Mouse (Mus musculus): ENCODE results near the gene Ccdc93.

The Ccdc93 gene

DNA sequence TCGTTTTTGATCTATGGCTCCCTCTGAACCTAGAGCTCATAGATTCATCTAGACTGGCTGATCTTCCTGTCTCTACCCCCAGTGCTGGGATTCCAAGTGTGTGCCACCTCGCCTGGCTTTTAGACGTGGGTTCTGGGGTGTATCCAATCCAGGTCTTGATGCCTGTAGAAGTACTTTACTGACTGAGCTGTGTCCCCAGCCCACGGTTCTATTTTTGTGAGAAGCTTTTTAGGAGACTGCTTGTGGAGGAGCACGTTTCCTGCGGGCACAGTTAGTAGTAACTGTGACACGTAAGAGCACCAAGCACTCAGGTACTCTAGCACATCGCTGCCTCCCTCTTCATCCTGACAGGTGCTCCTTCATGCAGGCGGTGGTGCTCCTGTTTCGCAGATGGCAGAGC lies 16.4 kb downstream of the Ccdc93 start:
- no peak for DNase-seq (ENCODE audit: low spot score)

DNA sequence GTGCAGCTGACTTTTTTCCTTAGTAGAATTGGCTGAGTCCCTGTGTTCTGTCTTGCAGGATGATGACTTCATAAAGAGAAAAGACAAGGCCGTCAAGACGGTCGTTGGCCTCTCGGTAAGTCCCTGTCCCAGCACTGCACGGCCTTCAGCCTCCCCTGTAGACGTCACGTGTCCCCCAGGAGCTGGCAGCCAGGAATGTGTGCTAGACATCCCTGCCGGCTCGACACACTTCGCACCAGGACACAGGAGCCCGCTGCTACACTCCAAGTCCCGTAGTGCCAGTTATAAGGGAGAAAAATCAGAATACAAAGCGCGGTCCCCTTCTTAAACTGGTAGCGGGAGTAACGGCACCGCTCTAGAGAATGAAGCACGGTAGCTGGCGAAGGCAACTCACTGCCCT lies 17.3 kb downstream of the Ccdc93 start:
- DNase-seq (ENCODE audit: low spot score) = no peak

DNA sequence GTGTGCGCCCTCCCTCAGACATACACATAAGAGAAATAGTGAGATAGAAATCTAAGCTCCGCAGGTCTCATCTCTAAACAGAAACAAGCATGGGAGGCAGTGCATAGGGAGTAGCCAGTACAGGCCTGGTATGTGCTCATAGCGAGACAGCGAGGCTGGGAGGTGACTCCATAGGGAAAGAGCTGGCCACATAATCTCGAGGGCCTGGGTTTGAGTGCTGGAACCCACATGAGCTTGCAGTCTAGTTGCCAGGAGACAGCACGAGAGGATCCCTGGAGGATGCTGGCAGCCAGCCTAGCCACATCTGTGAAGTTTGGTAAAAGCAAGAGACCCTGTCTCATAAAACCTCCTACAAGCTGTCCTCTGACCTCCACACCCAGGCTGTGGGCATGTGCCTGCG lies 20.2 kb downstream of the Ccdc93 start:
- no peak for DNase-seq (ENCODE audit: low spot score)

- no peak for DNase-seq (ENCODE audit: low spot score)
Measured at GRCm38 (mm10) chr1:121452498-121452897, 21.6 kb downstream of the Ccdc93 start.

DNA sequence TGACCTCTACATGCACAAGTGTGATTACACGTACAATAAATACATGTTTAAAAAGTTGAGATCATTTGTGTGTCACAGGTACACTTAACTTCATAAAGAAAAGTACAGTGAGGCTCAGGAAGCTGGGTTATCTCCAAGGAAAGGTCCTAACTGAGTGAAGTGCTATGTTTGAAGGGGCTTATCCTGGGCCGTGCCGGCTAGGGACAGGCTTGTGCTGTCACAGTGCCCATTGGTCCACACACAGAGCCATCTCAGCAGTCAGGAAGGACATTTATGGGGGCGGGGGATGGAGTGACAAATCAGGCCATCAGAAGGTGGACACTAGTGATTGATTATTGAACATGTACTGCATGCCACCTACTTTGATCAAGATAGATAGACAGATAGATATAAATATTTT lies 22.2 kb downstream of the Ccdc93 start:
- DNase-seq (ENCODE audit: low spot score) = no peak

GRCm38 (mm10) chr1:121454951-121455350 lies 24.1 kb downstream of the Ccdc93 start:
- DNase-seq (ENCODE audit: low spot score) = no peak

DNA sequence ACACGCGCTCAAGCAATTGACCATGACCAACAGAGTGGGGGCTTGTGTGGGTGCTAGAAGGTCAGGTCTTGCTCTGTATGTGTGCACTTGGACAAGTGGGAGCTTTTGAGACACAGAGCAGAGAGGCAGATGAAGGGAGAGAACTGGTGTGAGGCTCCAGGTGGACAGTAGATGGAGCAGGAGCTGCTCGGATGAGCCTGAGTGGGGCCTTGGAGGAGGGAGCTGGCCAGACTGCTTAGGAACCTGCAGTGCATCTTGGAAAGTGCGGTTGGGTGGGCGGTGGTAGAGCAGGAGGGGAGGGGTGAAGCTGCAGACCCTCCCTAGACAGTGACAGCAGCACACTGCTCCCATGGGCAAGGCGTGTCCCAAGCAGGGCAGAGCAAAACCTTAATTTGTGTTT lies 29.2 kb downstream of the Ccdc93 start:
- no peak for DNase-seq (ENCODE audit: low spot score)

- DNase-seq (ENCODE audit: low spot score) = no peak
Measured at GRCm38 (mm10) chr1:121461895-121462294, 31.0 kb downstream of the Ccdc93 start.

DNA sequence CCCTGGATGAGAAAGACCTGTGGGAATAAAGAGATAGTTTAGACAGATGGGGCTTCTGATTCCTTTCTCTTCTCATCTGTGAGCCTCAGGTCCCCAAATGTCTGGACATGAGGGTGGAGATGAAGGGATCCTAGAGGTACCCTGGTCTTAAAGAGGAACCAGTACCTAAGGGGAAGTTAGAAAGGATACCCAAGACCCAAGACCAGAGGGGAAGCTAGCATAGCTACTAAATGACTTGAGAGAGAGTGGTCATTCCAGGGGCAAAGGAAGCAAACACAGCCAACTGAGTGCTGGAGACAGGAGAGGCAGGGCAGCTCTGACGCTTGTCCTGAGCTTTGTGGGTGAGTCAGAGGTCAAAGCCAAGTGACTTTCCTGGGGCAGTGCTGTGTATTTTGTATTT lies 31.8 kb downstream of the Ccdc93 start:
- no peak for DNase-seq (ENCODE audit: low spot score)

- no peak for DNase-seq (ENCODE audit: low spot score)
Measured at GRCm38 (mm10) chr1:121463806-121464205, 33.0 kb downstream of the Ccdc93 start.

- DNase-seq (ENCODE audit: low spot score) = no peak
Measured at GRCm38 (mm10) chr1:121466276-121466675, 35.4 kb downstream of the Ccdc93 start.

DNA sequence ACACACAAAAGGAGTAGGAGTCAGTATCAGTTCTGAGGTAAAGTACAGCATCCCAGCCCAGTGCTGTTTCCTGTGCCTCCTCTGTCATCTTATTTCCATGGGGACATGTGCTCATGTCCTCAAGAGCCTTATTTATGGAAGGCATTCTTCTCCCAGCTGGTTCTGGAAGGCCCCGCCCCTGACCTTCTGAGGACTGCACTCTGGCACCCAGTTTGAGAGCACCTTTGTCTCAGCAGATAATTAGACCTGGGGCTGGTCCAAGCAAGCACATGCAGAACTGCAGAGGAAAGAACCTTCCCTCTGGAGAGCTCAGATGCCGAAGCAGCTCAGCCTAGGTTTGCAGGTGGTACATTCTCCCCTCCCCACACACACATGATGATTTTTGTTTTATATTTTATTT lies 37.4 kb downstream of the Ccdc93 start:
- no peak for DNase-seq (ENCODE audit: low spot score)

- DNase-seq (ENCODE audit: low spot score) = no peak
Measured at GRCm38 (mm10) chr1:121471503-121471902, 40.7 kb downstream of the Ccdc93 start.

DNA sequence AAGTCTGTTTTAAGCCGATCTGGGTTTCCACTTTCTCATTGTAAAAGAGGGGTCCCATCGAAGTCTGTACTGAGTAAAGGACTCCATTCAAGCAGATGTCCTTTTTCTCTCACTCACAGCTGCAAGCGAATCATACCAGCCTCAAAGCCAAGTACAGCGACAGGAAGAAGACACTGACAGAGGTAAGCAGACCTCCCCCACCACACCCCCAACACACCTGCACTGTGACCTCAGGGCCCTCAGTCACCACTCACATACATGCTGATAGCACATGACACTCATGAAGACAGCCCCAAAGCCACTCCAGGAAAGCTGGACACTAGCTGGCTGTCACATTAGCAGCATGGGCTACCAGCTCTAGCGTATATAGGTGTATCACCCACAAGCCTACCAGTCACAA lies 46.9 kb downstream of the Ccdc93 start:
- DNase-seq (ENCODE audit: low spot score) = no peak

GRCm38 (mm10) chr1:121478284-121478980 lies 47.6 kb downstream of the Ccdc93 start:
- DNase-seq (ENCODE audit: low spot score) = no peak

- no peak for DNase-seq (ENCODE audit: low spot score)
Measured at GRCm38 (mm10) chr1:121479403-121479802, 48.6 kb downstream of the Ccdc93 start.

DNA sequence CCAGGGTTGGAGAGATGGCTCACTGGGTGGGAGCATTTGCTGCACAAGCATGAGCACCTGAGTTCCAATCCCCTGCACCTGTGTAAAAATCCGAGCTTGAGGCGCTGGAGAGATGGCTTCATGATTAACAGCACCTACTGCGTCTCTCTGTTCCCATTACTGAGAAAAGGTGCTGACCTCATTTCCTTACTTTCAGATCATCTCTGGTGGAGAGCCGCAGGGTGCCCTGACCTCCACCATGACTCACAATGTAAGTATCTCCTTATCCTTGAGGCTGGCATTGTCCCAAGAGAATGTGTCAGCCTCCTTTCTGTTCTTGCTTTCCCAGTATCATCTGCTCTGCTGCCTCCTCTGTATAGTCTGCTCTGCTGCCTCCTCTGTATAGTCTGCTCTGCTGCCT lies 52.2 kb downstream of the Ccdc93 start:
- DNase-seq (ENCODE audit: low spot score) = peak; percentile 10

GRCm38 (mm10) chr1:121486803-121487202 lies 56.0 kb downstream of the Ccdc93 start:
- no peak for DNase-seq (ENCODE audit: low spot score)

GRCm38 (mm10) chr1:121490241-121490640 lies 59.4 kb downstream of the Ccdc93 start:
- no peak for DNase-seq (ENCODE audit: low spot score)

DNA sequence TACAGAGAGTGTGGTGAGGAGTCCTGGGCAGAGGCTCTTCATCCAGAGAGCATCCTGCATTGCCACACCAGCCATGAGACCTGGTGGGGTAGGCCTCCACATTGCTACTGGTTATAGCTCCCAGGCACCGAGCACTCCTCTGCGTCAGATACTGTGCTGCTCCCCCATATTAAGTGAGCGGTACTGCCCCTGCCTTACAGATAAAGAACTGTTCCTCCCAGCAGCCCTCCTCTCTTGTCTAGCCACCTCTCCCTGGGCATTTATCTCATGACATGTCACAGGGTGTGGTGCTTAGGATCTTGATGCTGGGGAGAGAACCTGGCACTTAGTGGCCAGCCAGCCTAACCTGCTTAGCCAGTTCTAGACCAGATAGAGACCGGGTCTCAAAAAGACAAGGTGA lies 66.2 kb downstream of the Ccdc93 start:
- no peak for DNase-seq (ENCODE audit: low spot score)

DNA sequence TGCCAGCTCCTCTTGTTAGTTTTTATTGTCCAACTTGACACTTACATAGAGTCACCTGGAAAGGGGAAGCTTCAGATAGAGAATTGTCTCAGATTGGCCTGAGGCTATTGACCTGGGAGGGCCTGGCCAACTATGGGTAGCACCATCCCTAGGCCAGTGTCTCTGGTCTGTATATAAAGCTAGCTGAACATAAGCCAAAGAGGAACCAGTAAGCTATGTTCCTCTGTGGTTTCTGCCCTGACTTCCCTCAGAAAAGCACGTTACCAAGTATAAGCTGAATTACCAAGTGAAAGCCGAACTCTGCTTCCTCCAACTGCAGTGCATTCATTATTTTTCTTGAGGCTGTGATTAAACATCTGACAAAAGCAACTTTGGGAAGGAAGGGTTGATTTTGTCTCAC lies 77.9 kb downstream of the Ccdc93 start:
- DNase-seq (ENCODE audit: low spot score) = no peak

DNA sequence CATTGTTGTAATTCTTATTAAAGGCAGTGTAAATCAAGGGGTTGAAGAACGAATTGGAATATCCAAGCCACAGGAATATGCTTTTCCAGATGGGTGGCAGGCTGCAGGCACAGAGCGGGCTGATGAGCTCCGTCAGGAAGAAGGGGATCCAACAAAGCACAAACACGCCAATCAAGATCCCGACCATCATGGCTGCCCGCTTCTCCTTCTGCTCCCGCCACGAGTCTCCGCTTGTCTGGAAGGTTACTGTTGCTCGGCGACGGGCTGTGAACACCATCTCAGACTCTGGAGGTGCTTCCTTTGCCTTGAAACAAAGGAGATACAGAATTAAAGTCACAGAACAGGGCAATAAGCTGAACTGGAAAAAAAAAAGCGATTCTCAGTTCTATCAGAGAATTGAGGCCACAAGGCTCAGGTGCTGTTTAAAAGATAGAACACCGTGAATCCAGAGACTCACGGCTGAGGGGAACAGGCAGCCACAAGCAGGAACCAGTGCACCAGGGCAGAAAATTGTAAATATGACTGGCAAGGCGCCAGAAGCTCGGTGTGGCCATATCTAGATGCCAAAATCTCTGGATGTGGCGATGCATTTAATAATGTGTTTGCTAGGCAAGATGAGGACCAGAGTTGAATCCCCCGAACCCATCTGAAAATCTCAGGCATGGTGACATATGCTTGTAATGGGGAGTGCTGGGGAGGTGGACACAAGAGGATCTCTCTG lies 79.7 kb downstream of the Ccdc93 start:
- DNase-seq (ENCODE audit: low spot score) = no peak

DNA sequence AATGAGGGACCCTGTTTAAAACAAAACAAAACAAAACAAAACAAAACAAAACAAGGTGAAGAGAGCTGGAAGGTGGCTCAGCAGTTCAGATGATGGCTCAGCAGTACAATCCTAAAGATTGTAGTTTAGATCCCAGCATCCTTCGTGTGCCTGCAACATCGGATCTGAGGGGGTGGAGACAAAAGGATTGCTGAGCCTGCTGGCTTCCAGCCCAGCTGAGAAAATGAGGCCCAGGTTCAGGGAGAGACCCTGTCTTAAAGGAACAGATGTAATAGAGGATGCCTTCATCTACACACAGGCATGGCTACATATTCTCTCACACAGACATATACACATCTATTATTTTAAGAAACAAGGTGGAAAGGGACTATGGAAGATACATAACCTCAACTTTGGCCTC lies 80.3 kb downstream of the Ccdc93 start:
- no peak for DNase-seq (ENCODE audit: low spot score)

GRCm38 (mm10) chr1:121511966-121512365 lies 81.1 kb downstream of the Ccdc93 start:
- DNase-seq (ENCODE audit: low spot score) = no peak
